Mouse (Mus musculus) layer of hippocampus, adult 9-10 months (tissue): ENCODE data around the gene Eif2a.
A peak's percentile ranks its signal among the peaks of the same experiment; 100 is the strongest.
"Not testable (repeated sequence)": the region's sequence is repeated elsewhere in the genome, so short reads cannot be mapped to it uniquely, and the experiment has no call there.

Experiments
- DNase-seq: peaks from one replicate; pipeline ENCODE4 v3.0.0; 2022; ENCODE audit warnings: low spot score

The Eif2a gene

DNA sequence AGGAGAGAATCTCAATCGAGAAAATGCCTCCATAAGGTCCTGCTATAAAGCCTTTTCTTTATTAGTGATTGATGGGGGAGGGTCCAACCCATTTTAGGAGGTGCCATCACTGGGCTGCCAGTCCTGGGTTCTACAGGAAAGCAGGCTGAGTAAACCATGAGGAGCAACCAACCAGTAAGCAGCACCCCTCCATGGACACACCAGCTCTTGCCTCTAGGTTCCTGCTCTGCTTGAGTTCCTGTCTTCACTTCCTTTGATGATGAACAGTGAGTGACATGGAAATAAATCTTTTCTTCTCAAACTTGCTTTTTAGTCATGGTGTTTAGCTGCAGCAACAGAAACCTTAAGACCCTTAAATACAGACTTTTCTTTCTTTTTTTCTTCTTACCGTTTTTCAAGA is 4.3 kb upstream of the Eif2a start:
- no peak for DNase-seq

DNA sequence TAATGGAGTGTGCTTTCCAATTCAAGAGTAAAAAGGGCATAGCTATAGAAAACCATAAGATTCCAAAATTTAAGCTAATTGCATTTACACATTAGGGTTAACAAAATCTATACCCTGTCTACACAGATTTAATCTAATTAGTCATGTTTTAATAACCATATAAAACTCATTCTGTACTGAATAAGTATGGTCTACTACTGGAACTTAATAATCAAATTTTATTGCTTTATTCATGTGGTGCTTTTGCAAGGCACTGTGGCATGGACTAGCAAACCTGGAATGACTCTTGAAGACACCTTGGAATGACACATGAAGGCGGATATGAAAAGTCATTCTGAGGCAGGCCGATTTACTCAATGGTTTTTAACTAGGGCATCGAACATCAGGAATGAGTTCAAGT is 2.2 kb upstream of the Eif2a start:
- no peak for DNase-seq

DNA sequence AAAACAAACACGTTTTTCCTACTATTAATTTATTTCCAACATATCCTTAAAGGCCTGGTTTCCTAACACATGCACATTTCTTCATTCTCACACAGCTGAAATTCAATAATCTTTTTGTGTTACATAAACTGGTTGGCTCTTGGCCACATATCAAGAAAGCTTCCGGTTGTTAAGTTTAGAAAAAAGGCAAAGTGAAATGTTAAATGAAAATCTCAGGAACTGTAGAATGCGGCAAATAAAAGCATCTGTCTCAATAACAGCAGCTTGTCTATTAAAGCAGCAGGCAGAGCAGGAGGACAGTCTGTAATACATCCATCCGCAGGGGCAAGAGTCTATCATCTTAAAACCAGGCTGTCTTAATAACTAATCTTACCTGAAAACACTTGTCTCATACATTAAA is 1.4 kb upstream of the Eif2a start:
- DNase-seq, result no peak

DNA sequence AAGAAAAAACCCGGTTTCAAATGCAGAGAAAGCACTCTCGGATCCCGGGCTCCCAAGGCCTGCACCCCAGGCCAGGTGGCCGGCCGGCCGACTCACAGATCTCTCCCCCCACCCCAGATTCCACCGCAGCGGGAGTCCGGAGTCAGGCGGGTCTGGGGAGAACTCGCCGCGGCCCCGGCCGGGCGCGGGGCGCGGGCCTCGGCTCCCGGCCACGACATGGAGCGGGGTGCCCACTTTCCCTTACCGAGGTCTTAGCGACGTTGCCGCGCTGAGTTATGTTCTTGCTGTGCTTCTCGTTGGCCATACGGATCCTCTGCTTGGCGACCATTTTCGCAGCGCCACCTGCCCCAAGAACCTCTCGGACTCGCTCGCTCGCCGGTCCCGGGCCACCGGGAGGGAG is 455 bp upstream of the Eif2a start:
- DNase-seq, result no peak

DNA sequence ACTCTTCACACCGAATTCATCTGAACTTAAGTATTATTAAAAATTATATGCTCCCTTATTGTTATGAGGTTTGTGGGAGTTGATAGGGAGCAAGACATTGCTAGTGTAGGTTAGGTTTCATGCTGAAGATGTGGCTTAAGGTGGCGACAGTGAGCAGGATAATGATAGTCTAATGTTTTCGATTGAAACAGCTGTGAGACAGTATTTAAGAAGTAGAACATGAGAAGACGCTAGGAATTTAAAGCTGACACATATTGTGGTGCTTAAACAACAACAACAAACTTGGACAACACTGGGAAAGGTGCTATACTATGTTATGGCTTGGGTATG is 752 bp downstream of the Eif2a start:
- DNase-seq, result no peak

DNA sequence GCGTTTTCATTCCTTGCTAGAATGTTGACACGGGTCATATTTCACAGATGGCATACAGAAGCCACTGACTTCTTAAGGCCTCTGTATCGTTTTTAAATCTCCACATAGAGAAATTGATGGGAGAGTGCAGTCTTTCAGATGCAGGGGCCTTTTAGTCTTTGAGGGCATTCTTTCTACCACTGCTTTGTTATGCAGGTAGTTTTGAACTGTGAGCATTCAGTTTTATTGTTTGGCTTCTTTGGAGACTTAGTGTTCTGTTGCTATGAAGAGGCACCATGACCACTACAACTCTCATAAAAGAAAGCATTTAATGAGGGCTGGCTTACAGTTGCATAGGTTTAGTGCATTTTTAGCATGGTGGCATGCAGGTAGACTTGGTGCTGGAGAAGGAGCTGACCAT is 11.0 kb downstream of the Eif2a start:
- DNase-seq, result no peak

DNA sequence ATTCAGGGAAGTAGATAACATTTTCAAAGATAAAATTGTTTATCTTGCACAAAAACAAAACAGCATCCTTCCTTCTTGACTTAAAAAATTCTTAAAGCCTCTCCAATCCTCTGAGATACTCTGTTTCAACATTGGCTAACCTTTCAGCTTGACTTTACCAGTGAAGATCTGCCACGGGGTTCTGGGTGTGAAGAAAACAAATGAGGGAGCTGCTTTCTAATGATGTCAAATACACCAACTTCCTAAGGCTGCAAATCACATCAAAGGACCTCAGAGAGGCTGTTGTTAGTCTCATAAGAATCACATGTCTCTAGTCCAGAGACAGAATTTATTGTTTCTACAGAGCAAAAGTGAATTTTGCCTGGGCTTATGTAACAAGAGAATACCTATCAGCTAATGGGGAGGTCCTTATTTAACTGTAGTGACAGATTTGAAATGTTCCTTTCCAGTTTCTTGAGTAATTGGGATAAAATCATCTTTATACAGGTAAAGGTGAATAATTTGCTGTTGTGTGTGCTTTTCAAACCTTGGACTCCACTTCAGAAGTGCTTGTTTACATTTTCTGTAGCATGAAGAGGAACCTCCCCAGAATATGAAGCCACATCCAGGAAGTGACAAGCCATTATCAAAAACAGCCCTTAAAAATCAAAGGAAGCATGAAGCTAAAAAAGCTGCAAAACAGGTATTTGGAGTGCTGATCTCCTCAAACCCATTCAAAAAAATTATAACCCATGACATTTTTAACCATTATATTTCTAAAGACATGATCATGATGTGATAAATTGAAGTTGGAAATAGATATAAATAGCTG is 26.6 kb downstream of the Eif2a start:
- no peak for DNase-seq

DNA sequence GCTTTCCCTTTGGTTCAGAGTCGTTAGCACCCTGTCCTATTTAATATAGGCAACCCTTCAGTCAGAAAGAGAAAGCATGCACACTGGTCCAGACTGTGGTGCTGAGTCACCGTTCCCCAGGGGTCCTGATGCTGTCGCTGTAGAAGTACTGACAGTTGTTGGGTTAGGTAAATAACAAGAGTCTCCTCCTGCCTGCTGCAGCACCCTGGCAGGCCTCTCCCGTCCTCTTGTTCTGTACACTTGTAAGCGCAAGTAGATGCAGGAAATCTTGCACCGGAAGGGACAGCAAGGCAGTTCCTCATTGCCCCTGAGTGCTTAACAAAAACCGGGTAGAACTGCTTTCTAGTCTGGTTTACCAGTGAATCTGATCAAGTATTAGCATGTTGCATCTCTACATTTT is 31.0 kb downstream of the Eif2a start:
- no peak for DNase-seq

DNA sequence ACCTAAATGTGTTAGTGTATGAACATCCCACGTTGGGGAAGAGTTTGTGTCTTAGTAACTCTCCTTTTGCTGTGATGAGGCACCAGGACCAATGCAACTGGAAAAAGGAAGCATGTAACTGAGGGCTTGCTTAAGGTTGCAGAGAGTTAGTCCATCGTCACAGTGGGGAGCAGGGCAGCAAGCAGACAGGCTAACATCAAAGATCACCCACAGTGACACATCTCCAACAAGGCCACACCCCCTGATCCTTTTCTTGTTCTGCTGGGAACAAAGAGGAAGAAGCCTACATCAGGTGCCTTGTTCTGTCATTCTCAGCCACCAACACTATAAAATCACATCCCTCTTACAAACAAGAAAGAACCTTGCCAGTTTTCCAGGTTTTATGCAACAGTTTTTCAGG is 34.3 kb downstream of the Eif2a start:
- DNase-seq, result no peak

DNA sequence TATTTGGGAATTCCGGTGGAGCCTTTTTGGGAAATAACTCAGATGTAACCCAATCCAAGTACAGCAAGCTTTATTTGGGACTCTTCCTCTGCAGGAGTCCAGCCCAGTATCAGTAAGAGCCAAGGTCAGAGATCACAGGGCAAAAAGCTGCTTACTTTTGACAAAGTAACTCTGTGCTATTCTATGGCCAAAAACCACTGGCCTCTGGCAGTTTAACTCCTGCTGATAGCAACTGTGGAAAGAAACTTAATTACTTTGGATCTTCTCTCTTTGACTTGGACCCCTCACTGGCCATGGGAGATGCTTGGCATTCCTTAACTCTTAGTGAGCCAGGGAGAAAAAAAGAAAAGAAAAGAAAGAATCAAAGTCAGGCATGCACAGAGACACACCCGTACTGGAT is 35.8 kb downstream of the Eif2a start:
- DNase-seq, result no peak

DNA sequence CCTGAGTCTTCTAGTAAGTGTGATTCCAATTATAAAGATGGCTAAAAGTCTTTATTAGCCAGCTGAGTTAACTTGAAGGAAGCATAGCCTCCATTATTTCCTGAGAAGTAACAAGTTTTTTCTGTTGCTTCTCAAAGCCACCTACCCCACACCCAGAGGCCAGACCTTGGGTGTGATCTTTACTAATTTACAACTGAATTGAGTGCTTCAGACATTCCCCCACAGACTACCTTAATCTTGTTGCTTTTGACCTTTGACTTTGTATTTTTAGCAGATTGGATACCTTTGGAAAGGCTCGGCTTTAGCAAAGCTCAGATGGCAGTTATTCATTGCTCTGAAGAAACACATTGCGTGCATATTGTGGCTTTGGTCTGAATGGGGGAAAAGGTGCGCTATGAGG is 45.2 kb downstream of the Eif2a start:
- no peak for DNase-seq

DNA sequence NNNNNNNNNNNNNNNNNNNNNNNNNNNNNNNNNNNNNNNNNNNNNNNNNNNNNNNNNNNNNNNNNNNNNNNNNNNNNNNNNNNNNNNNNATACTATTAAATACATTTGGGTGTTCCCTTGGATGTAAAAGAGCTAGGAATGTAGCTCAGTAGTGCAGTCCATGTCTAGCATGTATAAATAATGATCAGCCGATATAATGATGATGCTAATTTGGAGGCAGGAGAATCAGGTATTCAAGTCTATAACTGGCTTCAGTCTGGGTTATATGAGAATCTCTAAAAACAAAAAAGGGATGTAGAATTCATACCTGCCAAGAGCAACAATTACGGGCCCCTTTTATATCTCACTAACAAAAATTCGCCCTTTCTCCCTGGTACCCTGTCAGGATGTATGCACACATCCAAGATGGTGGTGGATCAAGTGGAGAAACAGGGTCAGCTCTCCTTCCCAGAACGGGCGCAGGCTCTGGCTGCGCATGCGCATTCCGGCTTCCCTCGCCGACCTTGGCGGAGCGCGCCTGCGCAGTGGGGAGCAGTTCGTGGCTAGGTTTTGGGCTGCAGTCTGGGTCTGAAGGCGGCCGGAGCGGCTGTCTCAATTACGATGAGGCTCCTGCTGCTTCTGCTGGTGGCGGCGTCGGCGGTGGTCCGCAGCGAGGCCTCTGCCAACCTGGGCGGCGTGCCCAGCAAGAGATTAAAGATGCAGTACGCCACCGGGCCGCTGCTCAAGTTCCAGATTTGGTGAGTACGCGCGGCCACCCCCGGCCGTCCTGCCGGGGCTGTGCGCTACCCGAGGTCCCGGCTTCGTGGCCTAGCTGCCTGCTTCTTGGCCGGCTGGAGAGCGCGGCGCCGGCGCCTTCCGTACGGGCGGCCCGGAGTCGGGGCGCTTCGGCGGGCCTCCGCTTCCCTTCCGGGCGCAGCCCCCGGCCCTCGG is 50.8 kb downstream of the Eif2a start, which contains the start of gene Selenot:
Selenot (plus strand) TSS at position 500 of the 930 bp plus-strand sequence.
- DNase-seq, result peak; percentile 95

DNA sequence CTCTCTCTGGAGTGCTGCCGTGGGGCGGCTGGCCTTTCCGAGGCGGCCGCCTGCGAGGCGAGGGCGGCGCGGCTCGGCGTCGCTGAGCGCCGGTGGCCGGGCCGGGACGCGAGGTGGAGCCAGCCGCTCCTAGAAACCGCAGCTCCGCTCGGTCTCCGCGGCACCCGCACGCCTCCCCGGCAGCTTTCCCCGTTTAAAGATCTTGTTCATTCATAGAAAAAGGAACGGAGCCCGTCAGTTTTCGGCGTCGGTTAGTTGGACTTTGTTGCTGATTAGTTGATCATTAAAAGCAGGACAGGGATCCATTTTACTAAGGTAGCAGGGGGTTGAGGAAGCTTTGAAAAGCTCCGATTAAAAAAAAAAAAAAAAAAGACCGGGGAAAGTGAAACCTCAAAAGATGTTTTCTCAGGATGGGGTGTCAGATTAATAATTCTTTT is 51.5 kb downstream of the Eif2a start:
- DNase-seq, result no peak

DNA sequence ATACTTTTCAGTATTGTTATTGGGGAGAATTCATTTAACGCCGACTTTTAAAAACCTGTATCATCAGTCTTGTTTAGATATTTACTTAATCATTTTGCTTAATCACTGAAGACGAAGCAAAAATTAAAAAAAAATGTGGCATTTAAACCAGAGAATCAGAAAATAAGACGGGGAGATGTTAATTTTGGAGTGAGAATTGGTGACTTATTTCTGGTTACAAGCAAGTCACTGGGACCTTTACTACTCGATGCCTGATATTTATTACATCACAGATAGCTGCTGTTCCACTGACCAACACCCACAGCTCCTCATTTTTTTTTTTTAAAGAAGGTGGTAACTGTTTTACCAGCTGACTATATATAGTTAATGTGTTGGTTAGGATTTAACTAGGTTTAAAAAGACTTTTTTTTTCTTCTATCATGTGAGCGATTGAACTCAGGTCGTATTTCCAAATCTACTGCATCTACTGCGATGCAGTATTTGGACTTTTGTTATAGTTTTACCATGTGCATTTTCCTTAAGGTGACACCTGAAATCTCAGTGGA is 52.0 kb downstream of the Eif2a start:
- no peak for DNase-seq

DNA sequence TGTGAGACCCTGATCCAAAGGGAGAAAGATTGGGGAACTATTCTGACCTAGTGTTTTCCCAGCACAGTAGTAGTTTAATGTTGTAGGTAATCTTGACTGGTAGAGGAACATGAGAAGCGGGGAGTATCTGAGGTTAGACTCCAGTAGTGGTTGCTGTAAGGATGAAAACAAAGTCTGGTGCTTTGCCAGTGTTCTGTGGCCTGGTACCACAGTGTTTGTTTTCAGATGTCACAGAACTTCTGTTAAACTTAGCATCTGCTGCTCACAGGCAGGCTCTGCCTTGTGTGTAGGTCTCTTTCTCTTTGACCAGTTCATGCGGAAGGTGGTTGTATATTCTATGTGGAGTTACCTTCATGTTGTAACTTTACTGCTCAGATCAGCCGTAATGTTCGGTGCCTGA is 55.9 kb downstream of the Eif2a start:
- no peak for DNase-seq

DNA sequence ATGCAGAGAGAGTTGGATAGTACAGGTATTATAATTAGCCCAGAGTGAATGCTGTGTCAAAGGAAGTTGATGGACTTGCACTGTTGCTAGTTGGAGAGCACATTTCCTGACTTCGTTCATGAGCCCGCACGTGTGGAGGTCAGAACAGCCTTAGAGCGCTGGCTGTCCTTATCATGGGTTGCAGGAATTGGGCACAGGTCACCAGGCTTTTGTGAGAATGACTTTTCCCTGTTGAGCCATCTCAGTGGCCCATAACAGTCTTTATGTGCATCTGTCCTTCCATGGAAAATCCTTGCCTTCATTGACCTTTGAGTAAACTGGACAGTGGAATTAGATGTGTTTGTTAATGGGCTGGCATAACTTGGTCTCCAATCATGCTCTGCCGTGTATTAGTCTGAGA is 56.7 kb downstream of the Eif2a start:
- no peak for DNase-seq

DNA sequence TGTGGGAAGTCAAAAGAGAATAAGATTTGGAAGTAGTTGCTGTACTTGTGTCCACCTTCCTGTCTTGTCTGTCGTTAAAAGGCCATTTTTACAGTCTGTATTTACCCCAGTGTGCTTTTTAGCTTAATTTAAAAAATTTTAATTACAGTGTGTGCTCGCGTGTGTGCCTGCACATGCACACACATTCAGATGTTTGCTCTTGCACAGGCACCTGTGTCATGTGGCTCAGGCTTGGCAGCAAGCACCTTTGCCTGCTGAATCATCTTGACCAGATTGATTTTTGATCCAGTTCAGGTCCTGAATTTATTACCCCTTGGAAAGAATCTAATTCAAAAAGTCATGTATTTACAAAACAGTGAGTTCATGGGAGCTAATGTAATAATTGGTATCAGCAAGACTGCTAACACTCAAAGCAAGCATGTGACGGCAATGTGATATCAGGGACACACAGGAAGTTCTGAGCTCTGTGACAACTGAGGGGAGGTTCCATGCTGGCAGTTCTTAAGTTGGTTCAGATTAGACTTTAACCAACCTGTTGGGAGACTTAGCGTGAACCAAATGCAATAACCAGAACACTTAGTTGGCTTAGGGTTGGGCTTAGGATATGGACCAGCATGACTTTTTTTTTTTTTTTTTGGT is 57.3 kb downstream of the Eif2a start:
- DNase-seq, result no peak

DNA sequence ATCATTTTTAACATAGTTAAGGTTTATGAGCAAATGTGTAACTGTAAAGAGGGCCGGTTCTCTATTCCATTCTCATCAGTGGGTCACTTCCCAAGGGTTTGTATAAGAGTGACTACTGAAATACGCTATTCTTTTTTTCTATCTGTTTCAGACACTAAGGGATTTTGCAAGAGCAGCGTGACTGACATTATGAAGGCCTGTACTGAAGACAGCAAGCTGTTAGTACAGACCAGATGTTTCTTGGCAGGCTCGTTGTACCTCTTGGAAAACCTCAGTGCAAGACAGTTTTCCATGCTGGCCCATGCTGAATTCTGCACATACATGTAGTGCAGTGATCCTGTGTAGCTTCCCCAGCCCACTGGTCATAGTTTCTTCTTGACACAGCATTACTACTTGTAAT is 64.9 kb downstream of the Eif2a start:
- not testable (repeated sequence) for DNase-seq

DNA sequence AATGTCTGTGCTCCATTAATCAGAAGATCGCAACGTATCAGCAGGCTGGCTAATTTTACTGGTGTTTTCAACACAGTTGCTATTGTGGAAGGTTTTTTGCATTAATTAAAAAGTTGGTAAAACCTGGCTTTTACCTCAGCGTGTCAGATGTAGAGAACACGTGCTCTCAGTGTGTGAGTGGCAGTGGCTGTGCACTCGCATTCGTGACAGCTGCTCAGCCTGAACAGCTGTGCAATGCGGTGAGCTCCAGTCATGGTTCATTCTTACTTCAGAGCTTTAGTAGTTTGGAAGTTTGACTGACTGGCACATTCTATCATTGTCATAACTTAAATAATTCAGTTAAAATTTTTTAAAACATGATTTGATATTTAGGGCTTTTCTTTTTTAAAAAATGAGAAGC is 67.0 kb downstream of the Eif2a start:
- not testable (repeated sequence) for DNase-seq

DNA sequence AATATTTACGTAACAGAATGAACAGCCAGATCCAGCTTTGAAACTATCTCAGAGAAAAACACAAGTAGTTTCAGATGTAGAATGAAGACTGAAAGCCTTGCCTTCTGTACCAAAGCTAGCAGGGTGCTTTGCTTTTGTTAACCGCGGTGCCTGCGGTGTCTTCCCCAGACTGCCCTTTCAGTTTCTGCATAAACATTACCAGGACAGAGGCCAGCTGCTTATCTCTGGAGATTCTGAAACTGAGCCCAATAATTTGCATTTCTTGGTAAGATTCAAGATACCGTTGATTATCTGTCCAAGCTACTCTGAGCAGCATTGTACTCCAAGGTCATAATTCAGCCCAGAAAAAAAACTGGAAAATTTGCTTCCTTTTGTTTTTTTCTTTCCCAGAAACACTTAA is 68.0 kb downstream of the Eif2a start:
- no peak for DNase-seq
